Mouse (Mus musculus) cerebellum, postnatal 4 days (tissue): Measurements from ENCODE around the gene Rnf166.
A peak's percentile ranks its signal among the peaks of the same experiment; 100 is the strongest.

Experiments used
- DNase-seq, 2 experiments: peaks; one replicate each; pipeline ENCODE4 v3.0.0; 2022; ENCODE audit warnings: low spot score in 2 of 2, mixed read lengths in 1 of 2

Rnf166 gene

DNA sequence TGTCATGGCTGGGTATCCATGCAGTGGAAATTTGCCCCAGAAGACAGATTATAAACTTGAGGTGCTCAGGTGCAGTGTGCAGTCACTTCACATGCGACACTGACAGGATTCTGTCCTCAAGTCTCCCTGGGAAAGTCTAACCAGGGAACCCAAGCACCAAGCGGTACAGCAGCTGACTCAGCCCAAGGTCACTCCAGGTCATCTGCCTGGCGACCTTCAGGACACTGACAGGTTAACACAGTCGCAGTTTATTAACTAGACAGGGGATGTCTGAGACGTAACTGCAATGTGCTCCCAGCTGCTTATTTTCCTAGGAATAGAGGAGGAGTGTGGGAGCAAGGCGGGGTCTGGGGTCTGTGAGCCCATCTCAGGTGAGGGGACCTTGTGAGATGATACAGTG, 6.5 kb downstream of the Rnf166 start:
- DNase-seq: no peak

DNA sequence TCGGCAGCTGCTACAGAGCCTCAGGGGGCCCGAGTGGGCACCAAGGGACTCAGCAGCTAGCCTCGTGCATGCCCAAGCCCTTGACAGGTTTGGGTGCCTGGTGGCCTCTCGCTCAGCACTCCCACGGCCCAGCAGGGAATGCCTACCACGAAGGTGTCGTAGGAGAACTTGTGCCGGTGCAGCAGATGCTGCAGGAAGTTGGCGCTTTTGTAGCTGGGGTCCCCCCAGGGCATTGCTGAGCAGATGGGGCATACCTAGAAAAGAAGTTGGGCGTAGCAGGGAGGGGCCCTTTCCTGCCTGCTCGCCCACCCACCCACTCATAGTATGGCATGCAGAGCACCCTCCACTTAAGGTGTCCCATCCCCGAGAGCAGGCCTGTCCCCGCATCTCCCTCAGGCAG, 8.0 kb downstream of the Rnf166 start:
- no peak for DNase-seq

DNA sequence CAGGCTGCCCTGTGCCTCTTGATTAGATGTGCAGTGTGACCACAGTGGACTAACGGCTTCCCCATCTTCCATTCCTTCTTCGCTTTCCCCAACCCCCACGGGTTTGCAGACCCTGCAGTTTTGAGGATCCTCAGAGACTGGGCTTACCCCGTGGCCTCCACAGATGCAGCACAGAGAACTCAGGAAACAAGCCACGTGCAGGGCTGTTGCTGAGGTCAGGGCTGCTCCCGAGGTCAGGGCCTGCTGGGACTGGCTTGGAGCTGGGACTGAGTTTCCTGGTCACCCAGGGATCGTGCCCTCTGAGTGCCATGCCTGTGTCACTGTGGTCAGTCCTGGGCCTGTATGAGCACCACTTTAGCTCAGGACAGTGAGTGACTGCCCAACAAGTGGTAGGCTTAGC, 10.9 kb downstream of the Rnf166 start:
- no peak for DNase-seq

DNA sequence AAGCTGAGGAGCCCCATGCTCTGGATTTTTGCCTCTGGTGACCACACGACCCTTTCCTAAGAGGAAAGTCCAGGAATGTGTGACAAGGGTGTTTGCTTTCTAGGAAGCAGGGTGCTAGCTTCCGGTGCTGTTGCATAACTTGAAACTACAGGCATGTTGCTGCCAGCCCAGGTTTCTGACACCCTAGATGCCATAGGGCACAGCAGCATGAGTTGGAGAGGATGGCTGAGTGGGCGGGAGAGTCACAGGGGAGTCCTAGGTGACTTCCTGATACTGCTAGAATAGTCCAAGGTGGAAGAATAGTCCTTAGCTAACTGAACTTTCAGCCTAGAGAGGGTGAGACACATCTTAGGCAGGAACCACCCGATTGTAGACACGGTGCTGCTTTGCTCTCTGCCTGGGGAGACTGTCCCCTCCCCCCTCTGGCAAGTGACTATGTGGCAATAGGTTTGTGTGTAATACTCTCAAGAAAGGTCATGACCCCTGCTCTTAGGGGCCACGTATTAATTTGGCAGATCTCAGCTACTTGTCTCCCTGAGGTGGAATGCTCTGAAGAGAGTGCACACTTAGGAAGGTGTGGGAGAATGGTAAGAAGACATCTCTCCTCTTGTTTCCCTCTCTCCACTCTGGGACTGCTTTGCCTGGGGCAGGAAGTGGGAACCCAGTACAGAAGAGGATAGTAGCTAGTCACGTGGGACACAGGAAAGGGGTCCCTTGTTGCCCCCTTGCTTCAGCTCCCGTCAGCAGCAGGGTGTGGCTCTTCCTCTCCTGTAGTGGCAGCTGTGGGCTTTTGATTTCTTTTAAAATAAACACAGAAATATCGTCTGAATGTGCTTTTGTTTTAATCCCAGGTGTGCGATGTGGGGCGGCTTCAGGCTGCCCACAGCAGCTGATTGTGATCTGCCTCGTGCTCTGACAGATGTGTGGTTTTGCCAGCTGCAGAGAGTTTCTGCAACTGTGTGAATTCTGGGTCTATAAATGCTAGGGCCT, 11.9 kb downstream of the Rnf166 start:
- DNase-seq: no peak

DNA sequence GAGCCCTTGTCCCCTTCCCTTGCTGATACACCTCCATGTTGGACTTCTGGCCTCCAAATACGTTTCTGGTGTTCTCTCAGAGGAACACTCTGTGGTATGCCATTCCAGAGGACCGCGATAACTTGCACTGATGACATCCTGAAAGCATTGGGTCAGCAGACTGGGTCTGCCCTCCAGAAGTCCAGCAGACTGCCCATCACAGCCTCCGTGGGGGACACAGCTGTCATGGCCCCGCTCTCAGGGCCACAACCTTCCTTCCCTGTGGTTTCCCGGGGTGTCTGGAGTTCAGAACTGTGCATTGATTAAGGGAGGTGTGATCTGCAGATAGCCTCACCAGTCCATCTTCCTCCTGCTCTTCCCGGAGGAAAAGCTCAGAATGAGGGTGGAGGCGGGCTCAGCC, 13.4 kb downstream of the Rnf166 start:
- no peak for DNase-seq

DNA sequence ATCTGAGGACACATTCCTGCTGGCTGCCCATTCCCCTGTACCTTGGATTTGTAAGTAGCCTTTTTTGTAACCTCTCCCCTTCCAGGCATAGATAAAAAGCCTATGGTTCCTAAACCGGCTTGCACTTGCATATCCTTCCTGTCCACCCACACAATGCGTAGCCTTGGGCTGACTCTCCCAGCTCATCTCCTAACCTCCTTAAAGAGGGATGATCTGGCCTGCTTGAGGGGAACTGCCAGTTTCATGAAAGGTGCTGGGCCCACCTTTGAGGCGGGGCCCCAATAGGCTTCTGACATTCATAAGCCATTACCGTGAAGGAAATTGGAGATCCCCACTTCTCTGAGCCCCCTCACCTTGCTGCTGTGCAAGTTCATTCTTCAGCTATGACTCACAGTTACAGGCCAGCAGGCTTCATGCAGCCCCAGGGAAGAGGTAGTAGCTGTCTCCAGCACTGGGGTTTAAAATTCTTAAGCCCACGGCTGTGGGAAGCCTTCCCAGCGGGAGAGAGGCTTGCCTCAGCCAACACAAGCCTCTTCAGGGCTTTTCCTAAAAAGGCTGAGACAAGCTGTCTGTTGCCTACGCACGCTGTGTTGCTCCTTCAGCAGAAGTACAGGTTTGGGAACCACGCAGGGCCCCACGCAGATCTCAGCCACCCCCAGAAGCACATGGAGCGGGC, 14.3 kb downstream of the Rnf166 start:
- DNase-seq: no peak

DNA sequence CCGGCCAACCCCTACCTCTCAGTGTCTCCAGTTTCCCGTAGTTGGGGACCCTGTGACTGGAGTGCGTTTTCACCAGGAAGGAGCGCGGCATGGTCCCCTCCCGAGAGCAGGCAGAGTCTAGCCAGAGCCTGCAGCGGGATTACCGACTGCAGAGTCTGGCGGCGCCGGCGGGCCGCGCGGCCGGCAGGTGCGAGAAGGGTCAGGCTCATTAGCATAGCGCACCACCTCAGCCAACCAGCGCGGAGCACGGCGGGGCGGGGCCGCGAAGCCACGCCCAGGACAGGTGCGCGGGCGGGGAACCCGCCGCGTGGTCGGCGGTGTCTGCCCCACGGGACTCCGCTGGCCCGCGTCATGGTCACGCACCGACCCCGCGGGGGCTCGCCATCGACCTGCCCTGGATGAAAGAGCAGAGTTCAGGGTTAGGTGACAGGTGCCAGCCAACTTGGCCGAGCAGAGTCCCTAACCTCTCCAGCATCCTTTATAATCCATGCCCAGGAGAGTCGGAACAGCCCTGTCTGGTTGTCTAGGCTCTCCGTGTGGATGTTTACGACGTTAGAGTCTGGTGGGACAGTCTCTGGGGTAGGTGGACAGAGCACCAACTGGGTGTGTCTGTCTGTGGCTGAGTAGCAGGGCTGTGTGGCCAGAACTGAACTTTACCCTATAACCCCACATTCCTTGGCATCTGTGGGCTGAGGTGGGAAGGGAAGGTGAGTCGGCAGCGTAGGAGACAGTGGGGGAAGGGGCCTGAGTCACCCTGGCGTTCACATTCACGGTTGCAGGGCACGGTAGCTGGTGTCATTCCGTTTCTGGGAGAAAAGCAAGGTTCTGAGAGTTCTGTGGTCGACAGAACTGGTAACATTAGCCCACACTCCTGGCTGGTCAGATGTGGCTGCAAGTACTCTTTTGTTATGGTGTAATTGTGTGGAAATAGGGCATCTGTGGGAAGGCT, 15.1 kb downstream of the Rnf166 start, which contains the start of gene Snai3:
Gene Snai3 (minus strand): TSS at position 210 of the 949 bp plus-strand sequence.
- DNase-seq: no peak

DNA sequence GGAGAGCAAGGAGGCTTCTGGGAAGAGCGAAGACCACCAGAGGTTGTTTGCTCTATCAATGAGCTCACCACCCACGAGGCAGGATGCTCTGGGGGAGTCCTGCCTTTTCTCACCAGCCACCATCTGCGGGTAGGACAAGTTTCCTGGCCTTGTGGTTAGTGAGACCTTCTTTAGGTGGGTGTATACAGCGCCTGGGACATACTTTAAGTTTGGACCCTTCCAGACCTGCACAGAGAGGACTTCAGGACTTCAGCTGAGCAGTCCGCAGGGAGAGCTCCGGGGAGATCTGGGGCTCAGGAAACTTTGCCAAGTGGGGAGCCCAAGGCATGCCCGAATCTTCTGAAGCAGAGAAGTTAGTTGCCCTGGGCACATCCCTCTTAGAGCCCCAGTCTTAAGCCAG, 15.9 kb downstream of the Rnf166 start:
- no peak for DNase-seq

DNA sequence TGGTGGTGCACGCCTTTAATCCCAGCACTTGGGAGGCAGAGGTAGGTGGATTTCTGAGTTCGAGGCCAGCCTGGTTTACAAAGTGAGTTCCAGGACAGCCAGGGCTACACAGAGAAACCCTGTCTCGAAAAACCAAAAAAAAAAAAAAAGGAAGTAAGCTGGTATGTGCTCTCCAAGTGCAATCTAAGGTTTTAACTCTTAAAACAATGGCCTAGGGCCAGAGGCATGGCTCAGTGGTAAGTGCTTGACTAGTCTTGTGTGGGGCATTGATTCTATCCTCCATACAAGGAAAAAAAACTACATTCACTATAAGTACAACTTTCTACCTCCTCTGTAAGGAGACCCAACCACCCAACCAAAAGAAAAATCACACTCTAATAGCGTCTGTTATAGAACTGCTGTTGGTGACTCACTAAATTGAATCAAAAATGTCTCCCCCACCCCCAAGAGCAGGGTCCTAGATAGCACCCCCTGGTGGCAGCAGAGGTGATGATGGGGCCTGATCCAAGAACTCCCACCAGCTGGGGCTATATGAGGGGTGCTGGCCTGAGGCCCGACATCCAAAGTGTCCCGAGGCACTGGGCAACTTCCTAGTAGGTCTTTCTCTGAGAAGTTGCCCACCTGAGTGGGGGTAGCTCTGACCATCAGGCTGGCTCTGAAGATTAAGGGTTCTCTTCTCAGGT, 16.5 kb downstream of the Rnf166 start:
- DNase-seq: no peak

DNA sequence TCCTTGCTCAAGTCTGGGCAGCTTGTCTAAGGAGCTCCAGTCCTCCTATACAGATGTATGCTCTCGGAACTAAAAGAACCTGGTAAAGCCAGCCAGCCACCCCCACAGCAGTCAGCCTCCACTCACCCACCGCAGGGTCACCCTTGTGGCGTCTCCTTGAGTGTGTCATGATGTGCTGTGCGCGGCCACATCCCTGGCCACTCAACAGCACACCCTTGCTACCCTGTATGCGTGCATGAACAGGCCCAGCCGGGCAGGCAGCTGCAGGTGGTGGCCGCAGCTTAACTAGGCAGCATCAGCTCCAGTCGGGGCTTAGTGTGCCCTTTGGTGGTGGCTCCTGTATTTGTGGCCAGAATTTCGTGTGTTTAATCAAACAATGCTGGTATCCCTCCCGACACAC, 18.7 kb downstream of the Rnf166 start:
- no peak for DNase-seq

DNA sequence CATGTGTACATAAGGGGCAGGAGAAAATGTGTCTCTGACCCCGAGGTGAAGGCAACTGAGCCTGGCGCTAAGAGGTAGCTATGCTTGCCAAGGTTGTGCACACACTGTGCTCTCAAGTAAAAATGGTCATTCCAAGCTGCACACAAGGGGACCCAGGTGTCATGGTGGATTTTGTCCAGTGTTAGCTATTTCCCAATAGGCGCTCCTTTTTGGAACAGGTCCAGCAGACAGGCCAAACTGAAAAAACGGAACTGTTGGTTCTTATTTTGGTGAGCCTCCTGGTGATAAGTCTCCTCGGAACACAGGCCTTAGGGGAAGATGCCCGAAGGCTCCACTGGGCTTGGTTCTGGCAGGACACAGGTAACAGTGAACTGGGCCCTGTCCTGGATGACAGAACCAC, 21.5 kb downstream of the Rnf166 start:
- no peak for DNase-seq

DNA sequence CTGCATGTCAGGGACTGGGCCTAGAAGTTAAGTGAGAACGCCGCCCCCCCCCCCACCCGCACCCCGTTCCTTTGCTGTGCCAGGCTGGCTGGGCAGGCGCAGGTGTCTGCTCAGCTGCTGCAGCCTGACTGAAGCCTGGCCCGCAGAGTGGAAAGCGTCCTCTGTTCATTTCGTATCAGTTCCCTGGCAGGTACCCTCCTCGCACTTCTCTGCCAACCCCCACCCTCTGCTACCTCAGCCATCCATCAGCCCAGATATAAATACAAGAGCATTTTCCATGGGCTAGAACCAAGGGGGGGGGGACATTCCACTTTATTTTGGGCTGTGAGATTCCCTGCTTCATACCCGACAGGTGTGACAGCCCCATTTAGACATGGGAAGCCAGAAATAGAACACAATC, 23.7 kb downstream of the Rnf166 start:
- no peak for DNase-seq

DNA sequence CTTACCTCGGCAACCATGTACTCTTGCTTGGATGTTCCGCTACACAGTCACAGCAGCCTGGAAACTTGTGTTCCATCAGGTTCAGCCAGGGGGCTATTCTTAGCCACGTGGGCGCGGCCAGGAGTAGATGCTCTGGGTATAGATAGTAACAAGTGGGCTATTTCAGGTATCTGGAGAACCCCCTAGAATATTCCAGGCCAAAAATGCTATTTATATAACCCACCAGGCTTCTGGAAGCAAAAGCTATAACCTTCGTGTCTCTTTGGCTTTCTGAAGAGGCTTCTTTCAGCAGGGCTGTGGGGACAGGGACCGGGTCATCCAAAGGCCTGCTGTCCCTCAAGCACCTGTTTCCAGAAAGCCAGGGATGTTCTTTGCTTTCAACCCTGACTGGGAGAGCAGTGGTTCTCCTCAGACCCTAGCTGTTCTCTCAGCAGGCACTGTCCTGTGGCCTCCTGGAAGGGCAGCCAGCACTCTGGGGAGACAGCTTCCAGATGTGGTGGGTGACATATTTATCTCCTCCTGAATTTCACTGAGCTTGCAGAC, 24.6 kb downstream of the Rnf166 start:
- no peak for DNase-seq

DNA sequence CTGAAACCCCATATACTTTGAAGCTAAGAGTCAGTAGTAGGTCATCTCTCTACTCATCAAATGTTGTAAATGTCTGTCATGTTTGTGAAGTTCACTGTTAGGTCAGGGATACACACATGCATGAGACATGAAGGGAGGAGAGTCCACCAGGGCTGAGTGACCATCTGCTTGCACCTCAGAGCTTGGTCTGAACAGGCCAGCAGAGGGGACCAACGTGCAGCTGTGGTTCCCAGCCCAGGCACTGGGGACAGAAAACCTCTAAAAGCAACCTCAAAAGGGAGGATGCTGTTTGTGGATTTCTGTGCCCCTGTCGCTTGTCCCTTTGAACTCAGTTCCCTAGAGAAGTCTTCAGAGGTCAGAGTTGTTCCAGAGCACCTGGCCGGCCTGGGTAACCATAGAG, 30.7 kb downstream of the Rnf166 start:
- DNase-seq: no peak

DNA sequence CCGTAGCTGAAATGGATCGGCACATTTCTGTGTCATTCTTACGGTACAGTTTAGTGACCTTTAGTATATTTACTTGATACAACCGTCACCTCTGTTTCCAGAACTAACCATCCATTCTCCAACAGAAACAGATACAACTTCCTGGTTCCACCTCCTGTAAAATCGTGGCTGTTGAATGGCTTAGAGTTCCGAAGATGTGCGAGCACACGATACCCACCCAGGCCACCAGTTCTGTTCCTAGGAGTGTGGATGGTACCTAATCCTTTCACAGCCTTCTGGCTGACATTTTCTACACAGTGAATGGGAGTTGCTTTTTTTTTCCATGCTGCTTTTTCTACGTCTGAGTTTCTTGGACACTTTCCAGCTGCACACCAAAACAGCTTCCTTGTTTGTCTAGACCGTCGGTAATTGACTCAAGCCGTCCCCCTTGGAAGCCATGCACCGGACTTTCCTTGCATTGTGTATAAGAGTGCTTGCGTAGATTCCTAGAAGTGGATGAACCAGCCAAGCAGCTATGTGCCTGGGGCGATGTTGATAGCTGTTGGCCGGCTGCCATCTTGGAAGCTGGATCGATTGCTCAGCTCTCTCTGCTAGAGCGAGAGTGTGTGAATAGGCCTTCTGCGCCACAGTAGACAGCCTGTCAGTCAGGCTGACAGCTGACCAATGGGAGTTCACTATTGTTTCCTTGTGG, 31.7 kb downstream of the Rnf166 start:
- peak; percentile 60 to 86 for DNase-seq

DNA sequence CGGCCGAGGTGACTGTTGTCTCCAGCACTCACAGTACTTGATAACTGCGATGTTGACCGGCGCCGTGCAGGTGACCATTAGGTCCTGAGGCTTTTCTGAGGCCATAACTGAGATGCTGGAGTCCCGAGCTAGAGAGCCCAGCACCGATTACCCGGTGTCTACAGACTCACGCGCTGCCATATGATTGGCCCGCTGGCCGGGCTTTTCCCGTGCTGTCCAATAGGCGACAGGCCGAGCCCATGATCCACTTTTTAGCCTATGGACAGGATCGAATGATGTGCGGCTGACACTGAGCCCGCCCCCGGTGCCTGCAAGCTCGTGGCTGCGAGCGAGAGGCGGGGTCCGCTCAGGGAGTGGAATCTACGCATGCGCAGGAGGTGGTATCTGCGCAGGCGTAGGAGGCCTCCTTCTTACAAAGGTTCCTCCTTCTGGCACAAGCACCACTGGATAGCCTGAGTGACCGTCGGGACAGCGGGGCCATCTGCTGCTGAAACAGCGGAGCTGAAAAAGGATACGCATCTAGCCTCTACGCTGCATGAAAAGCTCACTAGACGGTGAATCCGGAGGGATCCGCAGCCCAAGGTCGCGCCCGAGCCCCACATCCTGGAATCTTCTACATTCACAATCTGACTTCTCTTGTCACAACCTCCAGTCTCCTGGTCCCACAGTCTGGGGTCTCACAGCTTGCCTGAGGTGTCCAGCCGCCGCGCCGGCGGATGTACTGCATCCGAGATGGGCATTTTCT, 32.4 kb downstream of the Rnf166 start, which contains the start of gene Mvd:
Gene Mvd (minus strand): TSS at position 161 of the 745 bp plus-strand sequence.
- DNase-seq: peak; percentile 96 to 98

DNA sequence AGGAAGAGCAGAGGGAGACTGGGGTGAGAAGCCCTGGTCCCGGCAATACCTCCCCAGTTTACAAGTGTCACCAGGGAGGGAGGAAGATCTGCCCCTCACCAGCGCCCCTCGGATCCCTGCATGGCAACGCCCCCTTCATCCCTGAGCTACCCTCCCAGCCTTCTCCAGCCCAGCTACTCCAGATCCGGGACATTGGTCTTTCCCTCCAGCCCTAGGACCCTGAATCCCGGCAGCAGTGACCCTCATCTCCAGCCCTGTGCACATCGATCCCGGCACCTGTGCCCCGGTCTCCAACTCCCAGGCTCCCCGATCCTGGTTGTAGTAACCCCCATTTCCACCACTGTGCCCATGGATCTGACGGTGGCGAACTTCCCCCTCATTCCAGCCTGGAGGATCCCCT, 33.1 kb downstream of the Rnf166 start:
- DNase-seq: no peak

DNA sequence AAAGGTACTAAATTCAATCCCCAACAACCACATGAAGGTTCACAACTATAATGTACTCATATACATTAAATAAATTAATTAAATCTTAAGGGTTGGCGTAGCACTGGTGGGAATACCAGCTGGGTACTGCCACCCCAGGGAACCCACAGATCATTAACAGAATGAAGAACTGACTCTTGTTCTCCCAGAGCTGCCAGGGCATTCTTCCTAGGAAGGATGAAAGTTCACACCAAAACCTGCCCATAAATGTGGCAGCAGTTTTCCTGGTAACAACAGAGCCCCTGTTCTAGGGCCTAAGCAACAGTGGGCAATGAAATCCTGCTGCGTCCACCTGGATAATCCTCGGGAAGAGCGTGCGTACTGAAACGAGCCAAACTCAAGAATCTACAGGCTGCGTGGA, 33.5 kb downstream of the Rnf166 start:
- DNase-seq: no peak

DNA sequence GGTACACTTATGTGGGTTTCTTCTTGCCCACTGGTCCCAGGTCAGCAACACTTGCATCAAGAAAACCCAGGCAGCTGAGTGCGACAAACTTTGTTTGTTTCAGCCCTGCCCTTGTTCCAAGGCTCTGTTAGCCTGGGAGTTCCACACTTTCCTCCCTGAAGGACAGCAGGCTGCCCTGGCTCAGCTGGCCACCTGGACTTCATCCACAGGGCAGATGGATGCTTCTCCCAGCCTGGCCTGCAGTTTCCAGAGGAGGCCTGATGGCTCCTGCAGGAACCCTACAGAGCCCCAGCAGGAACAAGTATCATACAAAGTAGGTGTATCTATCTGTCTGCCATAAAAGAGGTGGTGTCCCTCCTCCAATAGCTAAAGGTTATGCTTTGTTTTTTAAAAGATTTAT, 34.5 kb downstream of the Rnf166 start:
- DNase-seq: no peak

DNA sequence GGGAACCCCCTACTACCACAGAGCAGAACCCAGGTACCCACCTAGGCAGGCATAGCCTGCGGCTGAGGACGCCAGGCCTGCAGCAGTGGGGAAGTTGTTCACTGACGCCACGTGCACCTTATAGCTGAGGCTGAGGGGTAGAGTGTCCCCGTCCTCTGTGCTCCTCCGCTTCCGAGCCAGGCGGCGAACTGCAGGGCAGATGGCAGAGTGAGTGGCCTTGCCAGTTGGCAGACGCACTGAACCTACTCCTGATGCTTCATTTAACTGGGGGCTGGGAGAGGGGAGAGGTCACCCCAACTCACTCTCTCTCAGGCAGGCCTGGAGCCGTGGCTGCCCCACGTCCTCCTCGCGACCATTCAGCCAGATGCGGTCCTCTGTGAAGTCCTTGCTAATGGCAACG, 36.5 kb downstream of the Rnf166 start:
- peak in 1 of 2 experiments; percentile 46 for DNase-seq
